Mouse (Mus musculus) spleen, adult 2 months (tissue): ENCODE results near the gene Npy4r.

ENCODE experiments used
- CTCF ChIP-seq: fragments of 200-500 bp; IDR thresholded peaks from 2 replicates; pipeline ENCODE4 v1.5.1; 2011; ENCODE audit warnings: mild to moderate bottlenecking, inconsistent platforms; ENCODE audit not compliant: insufficient read depth, insufficient read length, insufficient replicate concordance; ENCODE audit errors: extremely low read depth
- POLR2A ChIP-seq: fragments of 200-500 bp; IDR thresholded peaks from 2 replicates; pipeline ENCODE4 v1.6.1; 2011; ENCODE audit warnings: low read depth, low read length, inconsistent platforms

DNA sequence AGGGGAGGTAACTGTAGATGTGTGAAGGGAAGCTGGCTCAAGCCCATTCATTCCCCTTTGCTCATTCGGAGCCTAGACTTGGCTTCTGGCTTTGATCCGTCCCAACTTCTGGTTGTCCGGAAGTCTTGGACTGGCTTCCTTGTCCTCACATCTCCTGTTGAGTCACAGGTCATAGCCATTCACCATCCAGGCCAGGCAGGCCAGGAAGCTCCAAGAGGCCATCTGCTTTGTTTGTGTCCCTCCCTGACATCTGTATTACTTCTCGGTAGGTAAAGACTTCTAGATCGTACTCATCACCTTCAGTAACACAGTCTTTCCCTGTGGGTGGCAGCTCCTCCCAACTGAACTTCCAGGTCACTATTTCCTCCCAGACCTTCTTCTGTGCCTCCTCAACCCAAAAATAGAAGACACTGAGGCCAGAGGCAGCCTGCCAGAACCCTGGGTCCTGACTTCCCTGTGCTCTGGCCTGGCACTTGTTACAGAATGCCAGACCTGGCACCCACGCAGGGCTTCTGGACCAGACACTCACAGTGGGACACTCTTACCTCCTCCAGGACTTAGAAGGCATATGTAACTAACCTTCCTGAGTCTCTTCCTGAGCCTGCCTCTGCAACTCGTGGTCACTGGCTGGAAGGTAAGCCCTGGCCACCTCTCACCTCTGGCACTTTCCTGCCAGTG is 33.1 kb downstream of the Npy4r start:
- no peak for TF ChIP-seq CTCF
- TF ChIP-seq POLR2A, result no peak
